Mouse (Mus musculus) v-Abl transformed pro-B cells (cell line): ENCODE measurements around the gene Kcnd3.

Source experiments
- in situ Hi-C, 2 experiments: fragments of 400-800 bp; cut with MboI; formaldehyde crosslinking; loops; one replicate each; pipeline ENCODE4 v1.15.1; 2025; ENCODE audit not compliant: unreplicated experiment in 2 of 2

The Kcnd3 gene

GRCm38 (mm10) chr3:105515640-105516039 lies 63.5 kb downstream of the Kcnd3 start:
- in situ Hi-C loops = loop anchor here in 1 of 2 experiments (25.0 kb wide), 1 partner anchor 397 kb away; no protein-coding TSS in a partner anchor

- in situ Hi-C loops = loop anchor here in 1 of 2 experiments (25.0 kb wide), 1 partner anchor 392 kb away; no protein-coding TSS in a partner anchor
These were observed 68.3 kb downstream of the Kcnd3 start for GRCm38 (mm10) chr3:105520446-105520845.

GRCm38 (mm10) chr3:105521178-105521631 lies 69.1 kb downstream of the Kcnd3 start:
- in situ Hi-C loops = loop anchor here in 1 of 2 experiments (25.0 kb wide), 1 partner anchor 391 kb away; no protein-coding TSS in a partner anchor

GRCm38 (mm10) chr3:105521639-105522038 lies 69.5 kb downstream of the Kcnd3 start:
- in situ Hi-C loops = loop anchor here in 1 of 2 experiments (25.0 kb wide), 1 partner anchor 391 kb away; no protein-coding TSS in a partner anchor

GRCm38 (mm10) chr3:105528860-105529259 lies 76.7 kb downstream of the Kcnd3 start:
- in situ Hi-C loops = no loop called here

GRCm38 (mm10) chr3:105529700-105530099 lies 77.6 kb downstream of the Kcnd3 start:
- in situ Hi-C loops = no loop called here

GRCm38 (mm10) chr3:105530363-105531130 lies 78.4 kb downstream of the Kcnd3 start:
- in situ Hi-C loops = no loop called here

- in situ Hi-C loops = no loop called here
These were observed 86.3 kb downstream of the Kcnd3 start for GRCm38 (mm10) chr3:105538406-105538805.

GRCm38 (mm10) chr3:105538819-105539607 lies 86.9 kb downstream of the Kcnd3 start:
- in situ Hi-C loops = no loop called here

- in situ Hi-C loops = no loop called here
These were observed 90.6 kb downstream of the Kcnd3 start for GRCm38 (mm10) chr3:105542741-105543140.

GRCm38 (mm10) chr3:105544106-105544505 lies 92.0 kb downstream of the Kcnd3 start:
- in situ Hi-C loops = no loop called here

- in situ Hi-C loops = no loop called here
These were observed 94.5 kb downstream of the Kcnd3 start for GRCm38 (mm10) chr3:105546611-105547071.

- in situ Hi-C loops = no loop called here
These were observed 96.1 kb downstream of the Kcnd3 start for GRCm38 (mm10) chr3:105548074-105548771.

- in situ Hi-C loops = no loop called here
These were observed 107.3 kb downstream of the Kcnd3 start for GRCm38 (mm10) chr3:105559456-105559855.

- in situ Hi-C loops = no loop called here
These were observed 114.8 kb downstream of the Kcnd3 start for GRCm38 (mm10) chr3:105566973-105567372.

GRCm38 (mm10) chr3:105567472-105567871 lies 115.3 kb downstream of the Kcnd3 start:
- in situ Hi-C loops = no loop called here

- in situ Hi-C loops = no loop called here
These were observed 116.3 kb downstream of the Kcnd3 start for GRCm38 (mm10) chr3:105568403-105568802.

GRCm38 (mm10) chr3:105568851-105569250 lies 116.7 kb downstream of the Kcnd3 start:
- in situ Hi-C loops = no loop called here

GRCm38 (mm10) chr3:105569310-105569752 lies 117.2 kb downstream of the Kcnd3 start:
- in situ Hi-C loops = no loop called here

- in situ Hi-C loops = no loop called here
These were observed 117.8 kb downstream of the Kcnd3 start for GRCm38 (mm10) chr3:105569950-105570349.
